Mouse (Mus musculus): Measurements from ENCODE around the gene Dock8.

- no peak; the same call in 1 of the 2 replicates for TF ChIP-seq BHLHE40 (IDR thresholded peaks at IDR 0.05; ENCODE audit: borderline replicate concordance, low read depth, low read length)
- TF ChIP-seq CTCF (IDR thresholded peaks at IDR 0.05 in 2 of 3, conservative IDR thresholded peaks at IDR 0.05 in 1 of 3; ENCODE audit: control insufficient read depth in 1 of 3, insufficient read depth in 1 of 3, low read depth in 2 of 3, low read length in 3 of 3, poor library complexity in 1 of 3, severe bottlenecking in 1 of 3), result no peak
- TF ChIP-seq ZNF384 (IDR thresholded peaks at IDR 0.05; ENCODE audit: low read depth, low read length), result 0 out of 2 replicates have a peak, but pooled peaks have one; percentile 39
- TF ChIP-seq POLR2A (IDR thresholded peaks at IDR 0.05; ENCODE audit: control insufficient read depth in 1 of 2, insufficient read depth in 1 of 2, low read depth in 1 of 2, low read length in 2 of 2, poor library complexity in 1 of 2), result peak; percentile 49 to 79; a peak in 2 of 4 replicates
- no peak for TF ChIP-seq MYC (IDR thresholded peaks at IDR 0.05; ENCODE audit: low read depth, low read length)
- peak; percentile 73; the same call in 1 of the 2 replicates for TF ChIP-seq ZMIZ1 (IDR thresholded peaks at IDR 0.05; ENCODE audit: low read depth, low read length)
- 0 out of 2 replicates have a peak, but pooled peaks have one; percentile 60 for TF ChIP-seq JUND (IDR thresholded peaks at IDR 0.05; ENCODE audit: low read depth, low read length)
- no peak for TF ChIP-seq TAL1 (IDR thresholded peaks at IDR 0.05; ENCODE audit: low read length)
Measured at GRCm38 (mm10) chr19:25052355-25052754, 53.0 kb downstream of the Dock8 start.

All from MEL (cell line).